Mouse (Mus musculus): Measurements from ENCODE around the gene Pax7. TPM values are rescaled to one million over a fixed set of nuclear protein-coding genes. Genes with fewer than 3 reads are reported as not detected.

The Pax7 gene
- polyA plus RNA-seq, 1 experiment = not detected

DNA sequence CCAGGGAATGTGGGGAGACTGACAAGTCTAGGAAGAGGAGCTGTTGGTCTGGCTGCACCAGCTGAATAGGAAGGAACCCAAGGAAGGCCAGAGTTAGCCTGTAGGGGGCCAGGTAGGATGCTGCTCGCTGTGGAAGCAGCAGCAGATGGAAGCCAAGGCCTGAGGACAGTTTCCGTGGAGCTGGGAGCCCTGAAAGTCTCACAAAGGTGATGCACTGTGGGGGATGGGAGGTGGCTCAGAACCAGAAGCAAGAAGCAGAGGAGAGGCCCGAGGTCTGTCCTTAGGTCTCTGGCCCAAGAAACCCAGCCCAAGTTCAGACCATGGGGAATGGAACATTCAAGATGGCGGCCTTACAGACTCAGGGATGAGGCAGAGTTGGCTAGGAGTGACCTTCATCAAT lies 109.0 kb downstream of the Pax7 start:
- no peak overlapping the region for H3K27ac ChIP-seq (ENCODE audit: insufficient read depth, low read depth, low read length)
- no peak for TF ChIP-seq POLR2A (IDR thresholded peaks at IDR 0.05; ENCODE audit: low read depth, low read length)
- no peak for TF ChIP-seq CTCF (IDR thresholded peaks at IDR 0.05; ENCODE audit: extremely low read depth, insufficient read length, insufficient replicate concordance, low read depth, low read length)
- H3K36me3 ChIP-seq (ENCODE audit: control insufficient read depth, insufficient read depth, low read length) = no peaks in the 10 kb centered on the region
- WGBS = 50% methylated on average over 4 of the region's 4 CpGs
- H3K4me1 ChIP-seq (ENCODE audit: control insufficient read depth, insufficient read depth, insufficient read length, low read length) = no peaks in the 10 kb centered on the region
- no peaks in the 10 kb centered on the region for H3K27me3 ChIP-seq (ENCODE audit: control insufficient read depth, insufficient read depth, low read length)
- H3K4me3 ChIP-seq (ENCODE audit: low read depth, low read length) = no peak overlapping the region

- H3K4me3 ChIP-seq (ENCODE audit: low read depth, low read length) = no peak overlapping the region
- TF ChIP-seq POLR2A (IDR thresholded peaks at IDR 0.05; ENCODE audit: low read depth, low read length) (no peak), CTCF (IDR thresholded peaks at IDR 0.05; ENCODE audit: extremely low read depth, insufficient read length, insufficient replicate concordance, low read depth, low read length) (no peak)
- no peak overlapping the region for H3K27ac ChIP-seq (ENCODE audit: insufficient read depth, low read depth, low read length)
- no peaks in the 10 kb centered on the region for H3K4me1 ChIP-seq (ENCODE audit: control insufficient read depth, insufficient read depth, insufficient read length, low read length)
- no peaks in the 10 kb centered on the region for H3K36me3 ChIP-seq (ENCODE audit: control insufficient read depth, insufficient read depth, low read length)
- WGBS = 70% methylated on average over 5 of the region's 5 CpGs
- H3K27me3 ChIP-seq (ENCODE audit: control insufficient read depth, insufficient read depth, low read length) = no peaks in the 10 kb centered on the region
Measured at GRCm38 (mm10) chr4:139718978-139719377, 114.3 kb downstream of the Pax7 start.

DNA sequence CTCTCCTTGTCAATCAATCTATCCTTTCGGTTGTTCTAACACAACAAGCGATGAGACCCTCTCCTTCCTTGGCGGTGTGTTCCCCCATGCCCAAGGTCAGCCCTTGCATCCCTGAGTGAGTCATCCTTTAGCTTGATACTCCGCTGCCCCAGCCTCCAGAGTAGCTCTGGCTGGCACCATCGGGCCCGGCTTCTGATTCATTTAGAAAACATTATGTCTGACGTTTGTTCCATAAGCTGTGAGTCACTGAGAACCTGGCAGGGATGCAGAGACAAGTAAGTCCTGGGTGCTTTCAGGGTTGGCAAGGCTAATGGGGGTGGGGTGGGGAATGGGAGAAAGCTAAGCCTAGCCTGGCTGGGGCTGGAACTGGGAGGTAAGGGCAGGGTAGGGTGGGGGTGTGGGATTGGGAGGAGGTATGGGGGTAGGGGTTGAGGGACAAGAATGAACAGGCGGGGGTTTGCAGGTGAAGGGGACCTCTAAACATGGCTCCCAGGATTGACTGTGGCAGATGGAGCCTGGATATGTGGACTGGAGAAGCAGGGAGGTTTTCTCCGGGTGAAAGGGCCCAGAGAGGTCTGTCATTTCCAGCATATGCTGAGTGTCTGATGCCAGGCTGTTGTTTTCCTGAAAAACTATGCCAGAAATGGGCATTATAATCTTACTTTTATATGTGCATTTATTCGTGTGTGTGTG lies 116.7 kb downstream of the Pax7 start:
- no peak for TF ChIP-seq POLR2A (IDR thresholded peaks at IDR 0.05; ENCODE audit: low read depth, low read length)
- TF ChIP-seq CTCF (IDR thresholded peaks at IDR 0.05; ENCODE audit: extremely low read depth, insufficient read length, insufficient replicate concordance, low read depth, low read length) = no peak
- Histone ChIP-seq H3K4me1 (ENCODE audit: control insufficient read depth, insufficient read depth, insufficient read length, low read length) (no peaks in the 10 kb centered on the region), H3K27ac (ENCODE audit: insufficient read depth, low read depth, low read length) (no peak overlapping the region), H3K36me3 (ENCODE audit: control insufficient read depth, insufficient read depth, low read length) (no peaks in the 10 kb centered on the region), H3K27me3 (ENCODE audit: control insufficient read depth, insufficient read depth, low read length) (no peaks in the 10 kb centered on the region; the same call in 1 of the 2 replicates), H3K4me3 (ENCODE audit: low read depth, low read length) (no peak overlapping the region)
- WGBS = 80% methylated on average over 10 of the region's 10 CpGs

DNA sequence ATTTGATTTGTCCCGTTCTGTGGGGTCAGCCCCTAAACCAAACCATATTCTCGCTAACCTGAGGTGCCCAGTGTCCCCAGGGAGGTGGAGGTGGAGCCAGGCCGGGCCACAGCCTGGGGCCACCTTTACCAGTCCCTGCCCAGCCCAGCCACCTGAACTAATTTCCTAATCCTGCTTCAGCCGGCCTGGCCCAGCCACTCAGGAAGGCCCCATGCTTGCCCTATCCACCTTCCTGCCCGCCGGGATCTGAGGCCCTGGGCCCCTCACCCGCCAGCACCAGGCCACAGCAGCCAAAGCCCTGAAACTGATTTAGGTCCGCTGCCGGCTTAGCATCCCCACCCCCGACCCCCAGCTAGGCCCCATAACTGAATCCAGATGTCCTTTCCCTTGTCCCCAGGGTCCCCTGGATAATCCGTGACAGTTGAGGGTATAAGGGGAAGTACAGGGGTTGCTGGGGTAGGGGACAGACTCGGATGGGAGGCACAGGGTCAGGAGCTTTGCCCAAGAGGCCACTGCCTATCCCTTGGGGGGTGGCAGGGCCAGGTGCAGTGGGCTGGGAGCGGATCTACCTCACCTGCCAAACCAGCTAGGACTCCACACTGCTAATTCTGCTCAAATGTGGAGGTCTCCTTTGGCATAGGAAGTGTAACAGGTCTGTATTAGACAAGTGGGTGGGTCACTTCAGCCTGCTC lies 117.9 kb downstream of the Pax7 start:
- no peaks in the 10 kb centered on the region for H3K4me1 ChIP-seq (ENCODE audit: control insufficient read depth, insufficient read depth, insufficient read length, low read length)
- 42% methylated on average over 13 of the region's 13 CpGs for WGBS

GRCm38 (mm10) chr4:139710467-139711334 lies 122.6 kb downstream of the Pax7 start:
- TF ChIP-seq POLR2A (IDR thresholded peaks at IDR 0.05; ENCODE audit: low read depth, low read length) (no peak), CTCF (IDR thresholded peaks at IDR 0.05; ENCODE audit: extremely low read depth, insufficient read length, insufficient replicate concordance, low read depth, low read length) (no peak)
- Histone ChIP-seq H3K27me3 (ENCODE audit: control insufficient read depth, insufficient read depth, low read length) (no peaks in the 10 kb centered on the region; the same call in 1 of the 2 replicates), H3K27ac (ENCODE audit: insufficient read depth, low read depth, low read length) (no peak overlapping the region), H3K36me3 (ENCODE audit: control insufficient read depth, insufficient read depth, low read length) (no peaks in the 10 kb centered on the region), H3K4me3 (ENCODE audit: low read depth, low read length) (no peak overlapping the region), H3K4me1 (ENCODE audit: control insufficient read depth, insufficient read depth, insufficient read length, low read length) (no peaks in the 10 kb centered on the region)
- 49% methylated on average over 25 of the region's 25 CpGs for whole genome bisulfite sequencing

More for the DNA sequence above, 117.9 kb downstream of the Pax7 start:
- TF ChIP-seq POLR2A (IDR thresholded peaks at IDR 0.05; ENCODE audit: low read depth, low read length) (no peak), CTCF (IDR thresholded peaks at IDR 0.05; ENCODE audit: extremely low read depth, insufficient read length, insufficient replicate concordance, low read depth, low read length) (no peak)
- Histone ChIP-seq H3K4me3 (ENCODE audit: low read depth, low read length) (no peak overlapping the region), H3K36me3 (ENCODE audit: control insufficient read depth, insufficient read depth, low read length) (no peaks in the 10 kb centered on the region), H3K27me3 (ENCODE audit: control insufficient read depth, insufficient read depth, low read length) (no peaks in the 10 kb centered on the region; the same call in 1 of the 2 replicates), H3K27ac (ENCODE audit: insufficient read depth, low read depth, low read length) (no peak overlapping the region)

GRCm38 (mm10) chr4:139705986-139706385 lies 127.3 kb downstream of the Pax7 start:
- no peaks in the 10 kb centered on the region for H3K36me3 ChIP-seq (ENCODE audit: control insufficient read depth, insufficient read depth, low read length)
- WGBS = 57% methylated on average over 5 of the region's 5 CpGs
- H3K27me3 ChIP-seq (ENCODE audit: control insufficient read depth, insufficient read depth, low read length) = no peaks in the 10 kb centered on the region; the same call in 1 of the 2 replicates
- TF ChIP-seq POLR2A (IDR thresholded peaks at IDR 0.05; ENCODE audit: low read depth, low read length) (no peak), CTCF (IDR thresholded peaks at IDR 0.05; ENCODE audit: extremely low read depth, insufficient read length, insufficient replicate concordance, low read depth, low read length) (no peak)
- H3K4me1 ChIP-seq (ENCODE audit: control insufficient read depth, insufficient read depth, insufficient read length, low read length) = no peaks in the 10 kb centered on the region
- H3K4me3 ChIP-seq (ENCODE audit: low read depth, low read length) = no peak overlapping the region
- no peak overlapping the region for H3K27ac ChIP-seq (ENCODE audit: insufficient read depth, low read depth, low read length)
